Mouse (Mus musculus): ENCODE data around the gene Pard3b.
A peak's percentile ranks its signal among the peaks of the same experiment; 100 is the strongest.

Pard3b gene

GRCm38 (mm10) chr1:62466544-62466943 lies 827.9 kb downstream of the Pard3b start:
- DNase-seq (ENCODE audit: low spot score): no peak

DNA sequence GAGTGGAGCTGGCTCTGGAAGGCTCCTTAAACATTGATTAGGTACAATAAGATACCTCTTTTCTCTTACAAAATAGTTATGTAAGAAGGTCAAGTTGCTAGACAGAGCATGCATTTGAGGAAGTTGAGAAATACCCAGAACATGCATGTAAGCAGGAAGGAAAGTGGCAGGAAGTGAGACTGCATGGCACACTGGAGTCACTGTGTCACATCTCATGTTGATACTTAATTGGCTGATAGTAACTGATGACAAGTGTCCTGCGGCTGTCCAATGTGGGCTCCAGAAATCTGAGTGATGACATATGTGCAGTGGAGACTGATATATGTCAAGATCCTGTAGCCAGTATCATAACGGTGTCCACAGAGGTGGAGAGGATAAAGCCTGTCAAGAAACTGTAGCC lies 844.4 kb downstream of the Pard3b start:
- no peak for DNase-seq (ENCODE audit: low spot score)

- no peak for DNase-seq (ENCODE audit: low spot score)
These were observed 850.2 kb downstream of the Pard3b start for GRCm38 (mm10) chr1:62488871-62489270.

- peak; percentile 5 for DNase-seq (ENCODE audit: low spot score)
These were observed 860.5 kb downstream of the Pard3b start for GRCm38 (mm10) chr1:62499146-62499545.

DNA sequence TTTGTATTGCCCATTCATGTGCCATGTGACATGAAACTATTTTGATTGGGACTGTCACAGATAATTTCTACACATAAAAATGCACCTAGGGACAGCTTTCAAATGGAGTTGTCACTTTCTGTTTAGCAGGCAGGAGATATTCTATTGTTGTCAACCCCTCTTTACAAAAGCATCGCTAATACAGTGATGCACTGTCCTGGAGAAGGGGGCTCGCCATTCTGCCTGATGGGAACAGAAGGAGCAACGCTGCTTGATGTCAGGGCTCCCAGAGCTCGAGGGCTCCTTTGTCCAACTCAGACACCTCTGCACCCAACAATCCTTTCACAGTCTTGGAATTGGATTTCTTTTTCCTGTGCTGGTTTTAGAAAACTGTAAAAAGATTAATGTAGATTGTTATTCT lies 871.9 kb downstream of the Pard3b start:
- no peak for DNase-seq (ENCODE audit: low spot score)

DNA sequence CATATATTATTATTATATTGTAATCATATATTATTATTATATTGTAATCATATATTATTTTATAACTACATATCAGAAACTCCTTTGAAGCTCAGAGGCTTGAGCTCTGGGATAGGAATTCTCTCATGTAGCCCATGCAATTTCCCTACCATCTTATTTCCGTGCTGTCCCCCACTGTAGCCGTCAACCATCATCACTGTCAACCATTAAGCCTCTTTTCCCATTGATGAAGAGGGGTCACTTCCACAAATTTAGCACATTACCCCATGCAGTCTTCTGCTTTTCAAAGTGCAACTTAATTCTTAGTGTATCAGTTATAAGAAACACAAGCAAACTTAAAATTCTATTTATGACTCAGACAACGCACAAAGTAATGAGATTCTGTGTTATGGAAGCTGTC lies 873.1 kb downstream of the Pard3b start:
- no peak for DNase-seq (ENCODE audit: low spot score)

- DNase-seq (ENCODE audit: low spot score): no peak
These were observed 880.1 kb downstream of the Pard3b start for GRCm38 (mm10) chr1:62518621-62519213.

DNA sequence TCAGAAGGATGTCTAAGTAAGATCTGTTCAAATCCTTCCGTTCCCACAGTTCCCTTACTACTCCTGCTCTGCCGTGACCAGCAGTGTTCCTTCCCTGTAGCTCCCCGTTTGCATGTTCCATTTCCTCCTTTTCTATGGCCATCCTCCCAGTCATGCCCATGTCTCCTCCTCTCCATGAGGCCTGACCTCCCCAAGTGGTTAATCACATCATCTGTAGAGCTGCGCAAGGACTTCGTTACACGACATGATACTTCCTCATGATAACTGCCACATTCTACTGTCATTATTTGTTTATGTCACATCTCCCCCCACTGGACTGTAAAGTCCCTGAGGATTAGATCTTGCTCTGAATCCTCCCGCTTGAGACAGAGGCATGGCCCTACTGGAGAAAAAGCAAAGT lies 882.7 kb downstream of the Pard3b start:
- DNase-seq (ENCODE audit: low spot score): no peak

GRCm38 (mm10) chr1:62522761-62523160 lies 884.1 kb downstream of the Pard3b start:
- DNase-seq (ENCODE audit: low spot score): no peak

DNA sequence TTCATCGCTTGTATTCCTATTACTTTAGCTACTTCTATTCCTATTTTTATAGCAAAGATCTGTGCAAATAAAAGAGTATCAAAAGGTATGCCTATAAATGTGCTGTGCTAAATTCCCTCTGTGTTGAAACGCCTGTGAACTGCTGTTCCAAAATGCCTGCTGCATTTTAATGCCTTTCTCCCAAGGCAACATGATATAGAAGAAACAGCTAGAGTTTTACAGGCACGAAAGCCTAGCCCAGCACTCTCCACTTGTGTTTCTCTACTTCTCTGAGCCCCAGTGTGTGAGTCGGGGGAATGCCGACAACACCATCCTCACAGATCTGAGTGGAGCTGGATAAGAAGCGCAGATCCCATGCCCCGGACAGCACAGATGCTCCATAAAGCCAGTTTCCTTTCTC lies 889.2 kb downstream of the Pard3b start:
- no peak for DNase-seq (ENCODE audit: low spot score)

DNA sequence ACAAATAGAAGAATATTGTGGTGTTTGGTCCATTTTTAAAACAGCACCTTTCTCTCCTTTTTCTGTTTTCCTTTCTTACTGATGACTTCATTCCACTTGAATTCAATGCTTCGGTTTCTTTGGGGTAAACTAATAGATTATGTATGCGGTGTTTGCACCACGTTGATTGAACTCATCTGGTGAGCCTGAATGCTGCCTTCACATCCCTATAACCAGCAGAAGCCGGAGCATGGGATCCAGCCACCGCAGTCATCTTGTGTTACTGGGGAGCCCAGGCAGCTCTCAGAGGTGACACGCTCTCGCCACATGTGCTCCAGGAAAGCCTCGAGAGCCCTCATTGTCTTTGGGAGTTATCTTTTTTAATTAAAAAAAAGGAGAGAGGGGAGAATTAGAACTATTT lies 891.3 kb downstream of the Pard3b start:
- DNase-seq (ENCODE audit: low spot score): no peak

- no peak for DNase-seq (ENCODE audit: low spot score)
These were observed 894.0 kb downstream of the Pard3b start for GRCm38 (mm10) chr1:62532426-62533126.

DNA sequence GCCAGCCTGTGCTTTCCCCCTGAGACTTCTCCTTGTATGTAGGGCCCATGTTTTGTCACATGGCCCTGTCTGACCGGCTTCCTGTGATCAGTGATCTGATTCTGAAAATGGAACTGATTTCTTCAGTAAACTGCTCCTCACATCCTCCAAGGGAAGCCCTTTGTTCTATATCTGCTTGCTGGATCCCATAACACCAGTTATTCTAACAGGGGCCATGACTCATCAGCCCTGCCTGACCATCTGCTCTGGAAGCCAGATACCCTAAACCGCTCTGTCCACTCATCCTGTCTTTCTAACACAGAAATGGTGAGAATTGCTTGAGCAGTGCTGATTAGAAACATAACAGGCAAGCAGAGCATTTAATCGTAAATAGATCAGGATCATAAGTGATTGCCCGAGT lies 910.3 kb downstream of the Pard3b start:
- no peak for DNase-seq (ENCODE audit: low spot score)

DNA sequence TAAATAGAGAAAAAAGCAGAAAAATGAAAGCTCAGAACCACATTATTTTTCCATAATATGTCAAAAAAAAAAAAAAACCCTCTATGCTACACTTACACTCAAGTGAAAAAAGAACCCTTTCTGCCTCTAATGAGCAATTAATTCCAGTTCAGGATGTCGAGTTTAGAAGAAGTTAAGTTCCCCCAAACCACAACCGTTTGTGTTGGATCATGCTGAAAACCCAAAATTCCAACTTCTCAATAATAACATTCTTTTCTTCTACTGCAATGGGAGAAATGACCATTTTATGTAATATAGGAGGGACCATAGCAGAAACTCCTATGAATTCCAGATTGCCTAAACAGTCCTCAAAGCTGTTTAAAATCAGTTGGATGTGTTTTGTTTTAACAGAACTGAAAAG lies 911.9 kb downstream of the Pard3b start:
- no peak for DNase-seq (ENCODE audit: low spot score)

DNA sequence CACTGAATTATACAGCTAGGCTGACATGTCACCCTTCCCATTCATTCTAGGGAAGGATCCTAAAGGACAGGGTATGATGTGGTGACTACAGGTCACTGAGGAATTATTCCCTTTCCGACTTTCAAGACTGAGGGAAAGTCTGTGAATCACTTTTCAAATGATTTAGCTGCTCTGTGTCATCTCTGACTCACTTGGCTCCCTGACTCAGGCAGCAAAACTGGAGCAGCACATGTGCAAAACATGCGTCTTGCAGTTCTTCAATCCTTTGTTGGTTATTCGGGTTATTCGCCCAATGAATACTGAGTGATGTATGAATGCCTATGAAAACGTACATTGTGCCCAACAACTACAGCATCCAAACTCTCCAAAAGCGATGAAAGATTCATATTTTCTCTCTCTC lies 912.9 kb downstream of the Pard3b start:
- DNase-seq (ENCODE audit: low spot score): no peak

DNA sequence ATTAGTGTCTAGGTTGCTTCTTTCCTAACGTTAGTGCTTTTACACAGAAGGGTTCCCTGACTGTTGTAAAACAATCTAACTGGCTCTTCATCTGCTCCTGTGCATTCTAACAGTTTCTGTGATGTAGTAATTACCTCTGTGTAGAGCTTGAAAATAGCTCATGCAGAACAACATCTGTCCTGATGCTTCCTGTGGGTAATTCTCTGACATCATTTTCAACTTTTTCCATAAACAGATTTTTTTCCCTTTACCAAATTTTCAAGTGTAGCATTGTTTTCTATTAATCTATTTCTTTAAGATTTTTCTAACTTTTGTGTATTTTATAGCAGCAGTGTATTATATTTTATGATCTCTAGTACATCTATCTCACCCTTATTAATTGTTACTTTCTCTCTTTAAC lies 917.2 kb downstream of the Pard3b start:
- no peak for DNase-seq (ENCODE audit: low spot score)

- DNase-seq (ENCODE audit: low spot score): no peak
These were observed 924.4 kb downstream of the Pard3b start for GRCm38 (mm10) chr1:62562987-62563386.

- DNase-seq (ENCODE audit: low spot score): no peak
These were observed 925.9 kb downstream of the Pard3b start for GRCm38 (mm10) chr1:62564245-62565119.

DNA sequence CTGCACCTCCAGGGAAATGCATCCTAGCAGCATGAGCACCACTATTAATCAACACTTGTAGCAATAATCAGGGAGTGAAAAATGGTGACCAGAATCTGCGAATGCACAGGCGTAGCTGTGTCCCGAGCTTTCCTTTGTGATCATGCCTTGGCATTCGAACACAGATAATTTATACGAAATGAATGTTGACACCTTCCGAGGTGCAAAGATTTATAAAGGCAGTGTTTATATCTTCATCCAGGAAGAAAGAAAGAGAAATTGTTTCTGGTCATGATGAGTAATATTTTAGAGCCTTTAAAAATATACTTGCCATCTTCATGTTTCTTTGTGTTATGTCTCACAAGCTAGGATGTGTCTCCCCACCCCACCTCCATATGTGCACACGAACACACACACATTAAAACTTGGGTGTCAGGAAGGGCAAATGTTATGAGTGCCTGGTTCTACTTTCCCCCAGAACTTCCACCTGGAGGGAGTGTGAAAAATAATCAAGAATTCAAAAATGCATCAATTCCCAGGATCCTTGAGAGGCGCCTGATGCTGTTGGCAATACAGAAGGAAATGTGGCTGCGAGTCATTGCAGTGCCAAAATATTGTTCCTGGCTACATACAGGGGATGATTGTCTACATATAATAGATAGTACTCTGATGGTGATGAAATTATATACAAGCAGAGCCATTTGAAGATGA lies 926.6 kb downstream of the Pard3b start:
- no peak for DNase-seq (ENCODE audit: low spot score)

DNA sequence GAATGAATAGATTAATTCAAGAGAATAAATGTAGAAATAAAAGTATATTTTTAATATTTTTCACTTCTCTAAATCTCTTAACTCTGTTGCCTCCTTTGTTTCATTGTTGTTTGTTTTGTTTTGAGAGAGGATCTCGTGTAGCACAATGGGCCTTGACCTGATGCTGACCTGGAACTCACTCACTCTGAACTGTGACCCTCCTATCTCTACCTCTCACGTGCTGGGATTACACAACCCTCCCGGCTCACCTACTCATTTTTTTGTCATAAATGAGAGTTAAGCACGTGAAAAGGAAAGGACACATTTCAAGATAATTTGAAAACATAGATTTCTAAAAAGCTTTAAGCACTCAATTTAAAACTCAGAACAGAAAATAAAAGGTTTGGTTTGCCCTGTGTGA lies 928.0 kb downstream of the Pard3b start:
- DNase-seq (ENCODE audit: low spot score): no peak

- no peak for DNase-seq (ENCODE audit: low spot score)
These were observed 938.4 kb downstream of the Pard3b start for GRCm38 (mm10) chr1:62576939-62577590.
